Mouse (Mus musculus) liver, postnatal 0 days (tissue): ENCODE data around the gene Gm19345.

Source experiments
- CTCF ChIP-seq: sonication (generic); IDR thresholded peaks from 2 replicates; pipeline ENCODE4 v1.5.1; 2016; ENCODE audit warnings: antibody characterized with exemption, low read depth
- EP300 ChIP-seq: IDR thresholded peaks from 2 replicates; pipeline ENCODE4 v1.6.1; 2016; ENCODE audit warnings: antibody characterized with exemption, low read depth, mild to moderate bottlenecking

- no peak for TF ChIP-seq CTCF
- TF ChIP-seq EP300: no peak
These were observed 25.0 kb upstream of the Gm19345 start for GRCm38 (mm10) chr7:19826756-19827155.
